In genomic region chr8:78433318-78433717, GRCm38 (mm10) we compare ENCODE assay signal across 37 mouse cellular contexts. TPM values are rescaled to one million over a fixed set of nuclear protein-coding genes. Genes with fewer than 3 reads are reported as not detected.
DNase-seq lines count a peak whose midpoint lies in the region; ATAC-seq and TF ChIP-seq lines count a peak whose summit lies in the region.
"Had no signal": no experiment of that assay in that cellular context is flagged by ENCODE, and none has a peak within 500 bp of the region (broad histone marks: within the 10 kb centered on the region; RNA-seq: fewer than 3 reads in every experiment).

No protein-coding gene starts in this region.

- H3K27me3 ChIP-seq in hindbrain, embryonic 12.5 days: peaks cover 81% of the 10 kb centered on the region
- H3K27me3 ChIP-seq in hindbrain, postnatal 0 days (ENCODE audit: insufficient read depth, low read length): peaks cover 77% of the 10 kb centered on the region
- H3K27me3 ChIP-seq in midbrain, embryonic 16.5 days (ENCODE audit: control insufficient read depth, insufficient read depth, low read depth, low read length): peaks cover 26% of the 10 kb centered on the region
- H3K27me3 ChIP-seq in kidney, embryonic 16.5 days (ENCODE audit: insufficient read depth, low read length): peaks cover 80% of the 10 kb centered on the region

- no peak overlapping the region for H3K27ac ChIP-seq in hindbrain, embryonic 12.5 days
- H3K27ac ChIP-seq in hindbrain, postnatal 0 days: no peak overlapping the region
- peak overlapping the region; percentile 5; the same call in 1 of the 2 replicates for H3K27ac ChIP-seq in midbrain, embryonic 16.5 days (ENCODE audit: low read length)
- no peak overlapping the region for H3K27ac ChIP-seq in kidney, embryonic 16.5 days (ENCODE audit: low read length)
- H3K27ac ChIP-seq: embryonic facial prominence, embryonic 13.5 days; forebrain, embryonic 10.5 days; forebrain, embryonic 15.5 days; heart, embryonic 10.5 days; heart, embryonic 15.5 days; kidney, embryonic 15.5 days; layer of hippocampus, adult 2 months; liver, embryonic 12.5 days had no signal

- no peak for TF ChIP-seq POLR2A in brain, embryonic 14.5 days (IDR thresholded peaks at IDR 0.05; ENCODE audit: borderline replicate concordance, extremely low read depth, insufficient read depth, insufficient read length, poor library complexity, severe bottlenecking)

- ATAC-seq in hindbrain, embryonic 12.5 days (ENCODE audit: low FRiP score): no peak
- ATAC-seq in hindbrain, postnatal 0 days: no peak
- no peak for ATAC-seq in midbrain, embryonic 16.5 days
- no peak for ATAC-seq in kidney, embryonic 16.5 days (ENCODE audit: low FRiP score, low TSS enrichment)
- ATAC-seq: forebrain, embryonic 15.5 days; inflammation-experienced regulatory T-cells, adult 6 months; liver, embryonic 12.5 days; liver, postnatal 0 days had no signal

- no peak for TF ChIP-seq CTCF in brain, embryonic 14.5 days (IDR thresholded peaks at IDR 0.05; ENCODE audit: borderline replicate concordance, extremely low read depth, insufficient read depth, insufficient read length)
- TF ChIP-seq CTCF in hindbrain, postnatal 0 days (IDR thresholded peaks at IDR 0.05; ENCODE audit: low read depth): no peak

- H3K9ac ChIP-seq in hindbrain, embryonic 12.5 days: no peak overlapping the region
- H3K9ac ChIP-seq in hindbrain, postnatal 0 days (replicated peaks; ENCODE audit: low read length): no peak overlapping the region
- peak overlapping the region; percentile 15; the same call in 1 of the 2 replicates for H3K9ac ChIP-seq in midbrain, embryonic 16.5 days (ENCODE audit: low read depth, low read length)
- no peak overlapping the region for H3K9ac ChIP-seq in kidney, embryonic 16.5 days (replicated peaks; ENCODE audit: low read length)
- H3K9ac ChIP-seq: embryonic facial prominence, embryonic 13.5 days; forebrain, embryonic 15.5 days; heart, embryonic 15.5 days; kidney, embryonic 15.5 days; liver, embryonic 12.5 days; liver, postnatal 0 days had no signal

- WGBS in hindbrain, embryonic 12.5 days: 10% methylated on average over 5 of the region's 5 CpGs
- 8% methylated on average over 5 of the region's 5 CpGs for whole genome bisulfite sequencing in hindbrain, postnatal 0 days
- WGBS in midbrain, embryonic 16.5 days: 9% methylated on average over 5 of the region's 5 CpGs
- WGBS in kidney, embryonic 16.5 days: 15% methylated on average over 5 of the region's 5 CpGs

- H3K4me3 ChIP-seq in hindbrain, embryonic 12.5 days: peak overlapping the region; percentile 14
- 0 out of 2 replicates have a peak overlapping the region, but pooled peaks have one; percentile 6 for H3K4me3 ChIP-seq in hindbrain, postnatal 0 days (ENCODE audit: low read length)
- H3K4me3 ChIP-seq in midbrain, embryonic 16.5 days (ENCODE audit: low read depth, low read length): peak overlapping the region; percentile 24
- H3K4me3 ChIP-seq in kidney, embryonic 16.5 days (ENCODE audit: low read length): no peak overlapping the region
- H3K4me3 ChIP-seq: embryonic facial prominence, embryonic 13.5 days; forebrain, embryonic 10.5 days; forebrain, embryonic 15.5 days; heart, embryonic 10.5 days; heart, embryonic 15.5 days; kidney, embryonic 15.5 days; layer of hippocampus, adult 2 months; liver, embryonic 12.5 days had no signal

- peak; percentile 37 for DNase-seq in brain, embryonic 14.5 days (ENCODE audit: low read depth)
- DNase-seq in hindbrain, postnatal 0 days (ENCODE audit: low spot score): no peak
- no peak for DNase-seq in adrenal gland, adult 18-20 months (ENCODE audit: low spot score in 2 of 2)
- DNase-seq in layer of hippocampus, adult 9-11 months: no peak
- no peak for DNase-seq in thymus, postnatal 10 days (ENCODE audit: low spot score in 2 of 2)
- DNase-seq: adrenal gland, adult 2 months; B cell, adult 2 months; cerebellum, adult 9-10 months; cerebellum, postnatal 36 days; heart, postnatal 36 days; kidney, adult 18-20 months; kidney, postnatal 36 days; left cerebral cortex, postnatal 4 days; liver, postnatal 0 days; lung, postnatal 36 days; thymus, adult 2 months had no signal

- H3K4me2 ChIP-seq in hindbrain, embryonic 12.5 days (replicated peaks): 0 out of 2 replicates have a peak overlapping the region, but pooled peaks have one; percentile 0
- no peak overlapping the region for H3K4me2 ChIP-seq in hindbrain, postnatal 0 days (ENCODE audit: low read depth, low read length)
- H3K4me2 ChIP-seq in midbrain, embryonic 16.5 days (ENCODE audit: low read length): peak overlapping the region; percentile 12
- H3K4me2 ChIP-seq in kidney, embryonic 16.5 days (replicated peaks; ENCODE audit: low read depth, low read length): no peak overlapping the region
- H3K4me2 ChIP-seq: embryonic facial prominence, embryonic 13.5 days; forebrain, embryonic 15.5 days; heart, embryonic 15.5 days; kidney, embryonic 15.5 days; liver, embryonic 12.5 days had no signal

- H3K9me3 ChIP-seq in hindbrain, embryonic 12.5 days (replicated peaks): no peaks in the 10 kb centered on the region
- H3K9me3 ChIP-seq in hindbrain, postnatal 0 days (ENCODE audit: low read length): no peaks in the 10 kb centered on the region
- no peaks in the 10 kb centered on the region for H3K9me3 ChIP-seq in midbrain, embryonic 16.5 days (replicated peaks; ENCODE audit: control insufficient read depth, low read length, poor library complexity, severe bottlenecking)
- H3K9me3 ChIP-seq in kidney, embryonic 16.5 days (ENCODE audit: low read length): no peaks in the 10 kb centered on the region
- H3K9me3 ChIP-seq: embryonic facial prominence, embryonic 13.5 days; forebrain, embryonic 10.5 days; forebrain, embryonic 15.5 days; heart, embryonic 10.5 days; heart, embryonic 15.5 days; kidney, embryonic 15.5 days; liver, embryonic 12.5 days had no signal

- H3K4me1 ChIP-seq in hindbrain, embryonic 12.5 days: peaks cover 34% of the 10 kb centered on the region
- H3K4me1 ChIP-seq in hindbrain, postnatal 0 days (ENCODE audit: insufficient read depth, low read length): 0 out of 2 replicates have a peak, but pooled peaks cover 3% of the 10 kb centered on the region
- H3K4me1 ChIP-seq in midbrain, embryonic 16.5 days (ENCODE audit: control insufficient read depth, insufficient read depth, low read length): peaks cover 19% of the 10 kb centered on the region
- peaks cover 16% of the 10 kb centered on the region for H3K4me1 ChIP-seq in kidney, embryonic 16.5 days (ENCODE audit: insufficient read depth, low read length)

- no peaks in the 10 kb centered on the region for H3K36me3 ChIP-seq in hindbrain, embryonic 12.5 days
- H3K36me3 ChIP-seq in hindbrain, postnatal 0 days (ENCODE audit: insufficient read depth, low read length): no peaks in the 10 kb centered on the region
- no peaks in the 10 kb centered on the region for H3K36me3 ChIP-seq in midbrain, embryonic 16.5 days (ENCODE audit: control insufficient read depth, insufficient read depth, low read length)
- H3K36me3 ChIP-seq in kidney, embryonic 16.5 days (ENCODE audit: insufficient read depth, low read length): no peaks in the 10 kb centered on the region
- H3K36me3 ChIP-seq: embryonic facial prominence, embryonic 13.5 days; forebrain, embryonic 10.5 days; forebrain, embryonic 15.5 days; heart, embryonic 10.5 days; heart, embryonic 15.5 days; kidney, embryonic 15.5 days; liver, embryonic 12.5 days had no signal

RNA-seq across cellular contexts. Expression of gene Pou4f2, which starts 3.1 kb away (rescaled TPM):
- polyA plus RNA-seq in brain, embryonic 14.5 days (2012; rRNA removed): 8.9 and 16.4 TPM in 2 replicates
- polyA plus RNA-seq in hindbrain, embryonic 12.5 days (2016; fragmentation: Nextera tagmentation; extraction: Ambion mirVana): 2.6 and 5.0 TPM in 2 replicates
- total RNA-seq in hindbrain, postnatal 0 days (2014; rRNA removed): 3.9 and 7.8 TPM in 2 replicates
- 2.7 and 3.3 TPM in 2 replicates for polyA plus RNA-seq in hindbrain, postnatal 0 days (2015; fragmentation: Nextera tagmentation; extraction: Ambion mirVana)
- polyA plus RNA-seq in midbrain, embryonic 16.5 days (2015; fragmentation: Nextera tagmentation; extraction: Ambion mirVana): 15.3 and 24.7 TPM in 2 replicates
- not detected for total RNA-seq in adrenal gland, adult 18-20 months (2021)
- polyA plus RNA-seq in kidney, embryonic 16.5 days (2015; fragmentation: Nextera tagmentation; extraction: Ambion mirVana): not detected in 2 replicates
- total RNA-seq: adrenal gland, adult 2 months; adrenal gland, postnatal 4 days; gastrocnemius, adult 8-10 months; heart, postnatal 36 days; layer of hippocampus, adult 2 months; layer of hippocampus, postnatal 25 days; megakaryocyte, adult 5-6 weeks; monocyte, adult 5-6 weeks had no signal
- polyA plus RNA-seq: adrenal gland, adult 2 months; forebrain, embryonic 10.5 days; frontal cortex, adult 2 months; gonadal fat pad, adult 2 months; heart, embryonic 10.5 days; heart, embryonic 15.5 days; inflammation-experienced regulatory T-cells, adult 6 months; kidney, embryonic 15.5 days; liver, embryonic 12.5 days; liver, postnatal 0 days; lung, embryonic 16.5 days; thymus, adult 2 months; urinary bladder, adult 2 months had no signal

Comparison
In these comparisons a context has a peak if more than half of its experiments do, and no peak if none do; other contexts are left out.
1. H3K4me2 ChIP-seq: peak in hindbrain, embryonic 12.5 days (single experiment) and midbrain, embryonic 16.5 days (single experiment); none in hindbrain, postnatal 0 days (single experiment) and kidney, embryonic 16.5 days (single experiment).